Mouse (Mus musculus) forebrain, postnatal 0 days (tissue): ENCODE data around the gene Gm5134. TPM values are rescaled to one million over a fixed set of nuclear protein-coding genes. Genes with fewer than 3 reads are reported as not detected.

ENCODE experiments used
- ATAC-seq: fragments of 200-750 bp; cut with Nextera tagmentation; 2 replicates; pipeline ENCODE4 v1.8.0; 2017; ENCODE audit warnings: mild to moderate bottlenecking, moderate library complexity
- DNase-seq: peaks from one replicate; pipeline ENCODE4 v3.0.0-alpha.2; 2015
- H3K27ac ChIP-seq: fragments of 300-500 bp; sonication (generic); 2 replicates; pipeline ENCODE4 v1.5.1; 2014; ENCODE audit warnings: low read depth, mild to moderate bottlenecking, antibody characterized with exemption, low read length, moderate library complexity, mixed read lengths
- H3K27me3 ChIP-seq: fragments of 300-500 bp; sonication (generic); 2 replicates; pipeline ENCODE4 v1.6.1; 2014; ENCODE audit warnings: mild to moderate bottlenecking, low read length, mixed read lengths; ENCODE audit not compliant: insufficient read depth
- H3K36me3 ChIP-seq: fragments of 300-500 bp; sonication (generic); 2 replicates; pipeline ENCODE4 v1.6.1; 2014; ENCODE audit warnings: mild to moderate bottlenecking, moderate library complexity; ENCODE audit not compliant: insufficient read depth
- H3K4me1 ChIP-seq: fragments of 300-500 bp; sonication (generic); 2 replicates; pipeline ENCODE4 v1.6.1; 2014; ENCODE audit warnings: antibody characterized with exemption; ENCODE audit not compliant: insufficient read depth
- H3K4me2 ChIP-seq: fragments of 300-500 bp; sonication (generic); 2 replicates; pipeline ENCODE4 v1.6.1; 2014; ENCODE audit warnings: low read depth, mild to moderate bottlenecking, moderate library complexity
- H3K4me3 ChIP-seq: fragments of 300-500 bp; sonication (generic); 2 replicates; pipeline ENCODE4 v1.5.1; 2014; ENCODE audit warnings: low read depth, low read length, mixed read lengths
- H3K9ac ChIP-seq: fragments of 300-500 bp; sonication (generic); 2 replicates; pipeline ENCODE4 v1.6.1; 2014; ENCODE audit warnings: mild to moderate bottlenecking
- H3K9me3 ChIP-seq: fragments of 300-500 bp; sonication (generic); 2 replicates; pipeline ENCODE4 v1.6.1; 2016; ENCODE audit warnings: low read length
- CTCF ChIP-seq: sonication (generic); IDR thresholded peaks from 2 replicates; pipeline ENCODE4 v1.5.1; 2016; ENCODE audit warnings: antibody characterized with exemption, control low read depth, low read depth
- WGBS: fragments of 180-500 bp; shearing (Covaris S2); extraction: QIAGEN DNeasy Blood & Tissue Kit; methylation state at CpG from one replicate; pipeline ENCODE4 v1.1.7; 2014; 5-methylcytosine and 5-hydroxymethylcytosine counted together
- polyA plus RNA-seq: library from polyadenylated mRNA; unstranded; fragments of >200 nt; fragmentation: Nextera tagmentation; extraction: Ambion mirVana; gene quantifications from 2 replicates; pipeline ENCODE4 v1.2.1, GENCODE M21; 2015
- total RNA-seq: library from RNA; depleted of rRNA; stranded (reverse); fragments of >200 nt; gene quantifications from 2 replicates; pipeline ENCODE4 v1.2.3, GENCODE M21; 2014

Gm5134 gene
- total and polyA plus RNA-seq, 2 experiments from 2014 or later, result not detected

GRCm38 (mm10) chr10:75932081-75932678 is 22.1 kb upstream of the Gm5134 start:
- Histone ChIP-seq H3K4me2 (peak overlapping the region; percentile 97), H3K4me1 (peaks cover 17% of the 10 kb centered on the region), H3K9ac (peak overlapping the region; percentile 80), H3K4me3 (peak overlapping the region; percentile 49), H3K36me3 (peaks cover 6% of the 10 kb centered on the region; the same call in 1 of the 2 replicates), H3K27ac (peak overlapping the region; percentile 78), H3K9me3 (no peaks in the 10 kb centered on the region), H3K27me3 (no peaks in the 10 kb centered on the region)
- no peak for TF ChIP-seq CTCF
- peak; percentile 77 for ATAC-seq
- DNase-seq, result peak; percentile 70
- whole genome bisulfite sequencing, result 2% methylated on average over 39 of the region's 44 CpGs

DNA sequence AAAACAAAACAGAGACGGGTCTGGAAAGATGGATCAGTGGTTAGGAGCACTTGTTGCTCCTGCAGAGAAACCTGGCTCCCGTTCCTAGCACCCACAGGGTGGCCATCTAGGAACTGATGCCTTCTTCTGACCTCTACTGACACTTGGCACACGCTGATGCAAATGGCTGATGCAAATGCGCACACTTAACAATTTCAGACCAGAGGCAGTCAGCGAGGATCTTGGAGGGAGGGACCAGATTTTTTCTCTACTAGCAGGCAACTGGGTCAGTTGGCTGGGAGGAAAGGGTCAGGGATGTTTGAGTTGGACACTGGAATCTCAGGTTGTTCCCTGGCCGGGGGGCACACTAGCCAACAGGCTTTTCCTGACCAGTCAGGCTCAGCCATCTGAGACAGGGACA is 21.4 kb upstream of the Gm5134 start, which contains the start of gene Chchd10:
Chchd10 (plus strand) TSS at position 240 of the 400 bp plus-strand sequence.
- 29% methylated on average over 6 of the region's 6 CpGs for WGBS
- DNase-seq (no peak), ATAC-seq (no peak)
- Histone ChIP-seq H3K4me3 (peak within 1 kb of the TSS; percentile 49), H3K27me3 (no peaks in the 10 kb centered on the region), H3K9ac (peak within 1 kb of the TSS; percentile 80), H3K27ac (peak within 1 kb of the TSS; percentile 78), H3K4me2 (peak within 1 kb of the TSS; percentile 97), H3K4me1 (peaks cover 17% of the 10 kb centered on the region), H3K36me3 (peaks cover 1% of the 10 kb centered on the region; the same call in 1 of the 2 replicates), H3K9me3 (no peaks in the 10 kb centered on the region)
- TF ChIP-seq CTCF, result no peak

- WGBS, result 73% methylated on average over 1 of the region's 1 CpGs
- DNase-seq, result no peak
- H3K4me2 ChIP-seq, result peak overlapping the region; percentile 76
- ATAC-seq, result no peak
- no peaks in the 10 kb centered on the region for H3K36me3 ChIP-seq
- H3K27ac ChIP-seq, result no peak overlapping the region
- no peak overlapping the region for H3K4me3 ChIP-seq
- H3K9me3 ChIP-seq, result no peaks in the 10 kb centered on the region
- H3K9ac ChIP-seq, result no peak overlapping the region
- H3K4me1 ChIP-seq, result peaks cover 17% of the 10 kb centered on the region
- no peak for TF ChIP-seq CTCF
- H3K27me3 ChIP-seq, result no peaks in the 10 kb centered on the region; the same call in 1 of the 2 replicates
These were observed 19.3 kb upstream of the Gm5134 start for GRCm38 (mm10) chr10:75934991-75935390.

DNA sequence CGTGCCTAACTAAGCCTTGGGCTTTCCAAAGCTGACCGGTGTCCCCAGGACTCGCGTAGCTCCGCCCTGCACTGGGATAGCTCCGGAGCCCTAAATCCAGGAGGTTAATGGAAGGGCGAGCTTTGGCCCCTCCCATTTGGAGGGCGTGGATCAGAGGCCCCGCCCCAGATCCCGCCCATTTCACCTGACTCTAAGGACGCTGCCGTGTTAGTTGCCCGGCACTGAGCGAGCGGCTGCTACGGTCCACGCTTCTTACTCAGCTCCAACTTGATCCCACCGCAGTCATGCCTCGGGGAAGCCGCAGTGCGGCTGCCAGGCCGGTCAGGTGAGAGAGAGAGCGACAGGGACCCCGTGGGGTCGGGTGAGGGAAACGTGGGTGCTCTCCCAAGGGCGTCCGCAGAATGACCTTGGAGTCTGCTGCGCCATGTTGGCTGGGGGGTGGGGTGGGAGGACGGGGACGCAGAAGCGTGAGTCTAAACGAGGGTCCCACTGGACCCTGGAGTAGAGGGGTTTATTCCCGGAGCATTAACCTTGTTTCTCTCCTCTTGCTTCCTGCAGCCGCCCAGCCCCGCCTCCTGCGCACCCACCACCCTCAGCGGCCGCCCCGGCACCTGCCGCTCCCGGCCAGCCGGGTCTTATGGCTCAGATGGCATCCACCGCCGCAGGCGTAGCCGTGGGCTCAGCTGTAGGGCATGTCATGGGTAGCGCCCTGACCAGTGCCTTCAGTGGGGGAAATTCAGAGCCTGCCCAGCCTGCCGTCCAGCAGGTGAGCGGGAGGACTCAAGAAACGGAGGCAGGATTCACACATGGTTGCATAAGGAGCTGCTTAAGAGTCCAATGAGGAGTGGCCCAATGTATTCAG is 18.4 kb upstream of the Gm5134 start, which contains the start of gene Mmp11:
Mmp11 (minus strand) TSS at position 817 of the 862 bp plus-strand sequence.
- peak; percentile 32 for ATAC-seq
- WGBS, result 2% methylated on average over 49 of the region's 51 CpGs
- TF ChIP-seq CTCF, result no peak

DNA sequence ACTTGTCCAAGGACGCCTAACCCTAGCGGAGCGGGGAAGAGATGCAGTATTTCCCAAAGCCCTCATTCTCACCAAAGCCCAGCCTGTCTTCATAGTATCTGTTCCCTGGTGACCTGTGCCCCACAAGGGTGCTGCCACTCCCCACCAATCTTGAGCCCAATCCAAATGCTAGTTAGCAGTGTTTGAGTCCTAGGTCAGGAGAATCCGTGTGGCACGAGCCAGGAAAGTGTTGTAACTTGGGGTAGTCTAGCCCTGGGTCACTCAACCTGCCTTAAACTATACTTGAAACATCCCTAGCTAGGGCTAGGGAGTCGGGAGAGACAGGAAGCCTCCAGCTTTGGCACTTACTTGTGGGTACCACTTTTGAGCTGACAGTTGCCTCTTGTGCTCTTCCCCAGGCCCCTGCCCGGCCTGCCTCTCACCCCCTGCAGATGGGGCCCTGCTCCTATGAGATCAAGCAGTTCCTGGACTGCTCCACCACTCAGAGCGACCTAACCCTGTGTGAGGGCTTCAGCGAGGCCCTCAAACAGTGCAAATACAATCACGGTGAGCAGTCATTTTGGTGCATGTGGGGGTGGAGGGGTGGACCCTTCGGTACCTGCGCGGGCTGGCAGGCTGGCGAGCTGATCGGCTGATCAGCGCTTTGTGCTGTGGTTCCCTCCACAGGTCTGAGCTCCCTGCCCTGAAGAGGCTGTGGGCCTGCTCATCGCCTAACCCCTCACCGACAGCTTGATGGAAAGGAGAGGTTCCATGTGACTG is 17.2 kb upstream of the Gm5134 start:
- Histone ChIP-seq H3K9ac (no peak overlapping the region), H3K27ac (no peak overlapping the region), H3K36me3 (no peaks in the 10 kb centered on the region), H3K4me3 (no peak overlapping the region), H3K4me2 (peak overlapping the region; percentile 19; the same call in 1 of the 2 replicates), H3K9me3 (no peaks in the 10 kb centered on the region), H3K4me1 (peaks cover 9% of the 10 kb centered on the region; the same call in 1 of the 2 replicates), H3K27me3 (no peaks in the 10 kb centered on the region; the same call in 1 of the 2 replicates)
- ATAC-seq, result no peak
- 43% methylated on average over 18 of the region's 18 CpGs for whole genome bisulfite sequencing
- DNase-seq, result no peak
- TF ChIP-seq CTCF, result no peak

More for the DNA sequence above, 18.4 kb upstream of the Gm5134 start, which contains the start of gene Mmp11:
- peaks cover 17% of the 10 kb centered on the region for H3K4me1 ChIP-seq
- H3K9ac ChIP-seq, result peak within 1 kb of the TSS; percentile 59
- H3K4me3 ChIP-seq, result peak within 1 kb of the TSS; percentile 45
- H3K4me2 ChIP-seq, result peak within 1 kb of the TSS; percentile 76
- no peaks in the 10 kb centered on the region for H3K9me3 ChIP-seq
- no peaks in the 10 kb centered on the region; the same call in 1 of the 2 replicates for H3K27me3 ChIP-seq
- H3K27ac ChIP-seq, result no peak within 1 kb of the TSS
- peak; percentile 63 for DNase-seq
- H3K36me3 ChIP-seq, result no peaks in the 10 kb centered on the region

DNA sequence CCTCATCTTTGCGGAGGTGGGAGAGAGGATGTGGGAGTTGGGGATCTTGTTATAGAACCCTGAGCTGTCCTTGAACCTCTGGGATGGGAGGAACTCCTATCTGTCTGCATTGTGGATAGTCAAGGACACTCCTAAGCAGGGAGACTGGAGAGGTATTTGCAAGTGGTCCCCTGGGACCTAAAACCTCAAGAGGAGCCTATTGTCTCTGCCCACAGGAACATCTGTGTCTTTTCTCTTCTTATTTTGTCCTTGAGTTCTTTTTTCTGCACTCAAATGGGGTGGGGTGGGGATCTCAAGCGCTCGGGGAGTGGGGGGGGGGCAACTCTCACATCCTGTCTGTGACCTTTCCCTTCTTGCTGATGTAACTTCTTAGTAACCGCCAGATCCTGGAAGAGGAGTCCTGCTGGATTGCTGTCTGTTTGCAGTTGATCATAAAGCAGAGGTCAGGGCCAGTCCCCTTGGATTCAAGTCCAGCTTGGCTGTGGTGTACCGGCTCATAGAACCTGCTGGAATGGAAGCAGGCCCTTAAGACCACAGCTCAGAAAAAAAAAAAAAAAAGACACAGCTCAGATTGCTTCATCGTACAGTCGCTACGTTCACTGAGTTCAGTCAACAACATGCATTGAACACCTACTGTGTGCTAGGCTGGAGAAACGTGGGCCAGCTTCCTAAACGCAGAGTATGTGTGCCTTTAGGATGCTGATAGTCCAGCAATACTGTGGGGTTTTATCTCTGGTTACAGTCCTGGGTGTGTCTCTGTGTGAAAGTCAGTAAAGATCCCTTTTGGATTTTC is 16.3 kb upstream of the Gm5134 start:
- Histone ChIP-seq H3K9me3 (no peaks in the 10 kb centered on the region), H3K9ac (no peak overlapping the region), H3K4me1 (peaks cover 1% of the 10 kb centered on the region; the same call in 1 of the 2 replicates), H3K4me2 (no peak overlapping the region), H3K36me3 (no peaks in the 10 kb centered on the region), H3K27ac (no peak overlapping the region), H3K27me3 (no peaks in the 10 kb centered on the region; the same call in 1 of the 2 replicates), H3K4me3 (no peak overlapping the region)
- TF ChIP-seq CTCF, result no peak
- WGBS, result 63% methylated on average over 10 of the region's 10 CpGs
- DNase-seq (no peak), ATAC-seq (no peak)
